Mouse (Mus musculus) gonadal fat pad, adult 2 months (tissue): Measurements from ENCODE around the gene Prkaca. TPM values are rescaled to one million over a fixed set of nuclear protein-coding genes. Genes with fewer than 3 reads are reported as not detected.
"Not testable (repeated sequence)": the region's sequence is repeated elsewhere in the genome, so short reads cannot be mapped to it uniquely, and the experiment has no call there.

Experiments used
- DNase-seq: peaks from one replicate; pipeline ENCODE4 v3.0.0-alpha.2; 2012; ENCODE audit warnings: low read depth
- polyA plus RNA-seq: library from polyadenylated mRNA; depleted of rRNA; stranded (reverse); fragments of >200 nt; gene quantifications from 2 replicates; pipeline ENCODE4 v1.2.3, GENCODE M21; 2012

Prkaca gene
- polyA plus RNA-seq, 1 experiment = 127 TPM

DNA sequence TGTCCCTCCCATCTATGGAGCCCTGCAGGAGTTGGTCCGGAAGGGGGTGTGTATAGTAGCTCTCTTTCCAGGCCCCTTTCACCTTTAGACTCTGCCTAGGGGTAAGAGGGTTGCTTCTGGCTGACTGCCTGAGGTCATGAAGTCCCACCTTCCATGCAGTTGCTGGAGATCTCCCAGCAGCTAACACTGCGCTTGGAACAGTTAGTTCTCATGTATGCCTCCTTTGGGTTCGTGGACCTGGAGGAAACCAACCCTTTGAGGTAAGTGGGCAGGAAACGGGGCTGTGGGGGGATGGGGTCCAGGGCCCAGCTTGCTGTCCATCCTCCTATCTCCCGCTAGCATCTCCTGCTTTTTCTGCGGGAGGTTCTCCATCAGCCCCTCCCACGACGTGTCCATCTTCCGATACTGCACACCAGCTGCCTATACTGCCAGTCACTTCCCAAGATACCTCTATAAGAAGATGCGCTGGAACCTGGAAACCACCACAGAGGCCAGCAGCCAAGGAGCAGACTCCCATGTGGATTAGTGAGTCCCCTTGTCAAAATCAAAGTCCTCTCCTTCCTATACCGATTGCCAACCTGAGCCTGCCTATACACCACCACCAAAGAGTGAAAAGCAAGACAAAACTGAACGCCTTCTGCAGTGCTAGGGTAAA lies 30.3 kb downstream of the Prkaca start:
- DNase-seq = no peak

DNA sequence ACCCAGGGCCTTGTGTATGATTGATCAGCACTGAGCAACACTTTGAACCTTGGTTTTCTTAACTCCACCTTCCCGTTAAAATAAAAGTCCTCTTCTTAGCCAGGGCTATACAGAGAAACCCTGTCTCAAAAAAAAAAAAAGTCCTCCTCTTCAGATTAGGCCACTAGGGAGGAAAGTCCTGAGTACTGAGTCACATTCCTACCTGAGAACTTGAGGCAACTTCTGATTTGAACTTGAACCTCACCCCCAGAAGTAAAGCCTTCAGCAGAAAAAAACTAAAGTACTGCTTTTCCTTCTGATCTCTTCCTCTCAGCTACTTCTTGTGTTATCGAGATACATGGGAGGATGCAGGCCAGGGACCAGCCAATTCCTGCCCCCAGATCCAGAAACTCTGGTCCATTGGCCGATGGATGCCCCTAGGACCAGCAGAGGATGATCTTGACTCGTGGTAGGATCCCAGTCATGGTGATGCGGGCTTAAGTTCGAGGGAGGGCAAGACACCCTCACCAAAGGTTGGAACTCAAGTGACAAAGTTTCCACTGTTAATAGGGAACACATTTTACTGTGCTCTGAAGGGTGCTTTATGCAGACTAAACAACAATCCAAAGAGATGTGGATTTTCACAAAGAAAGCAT lies 30.9 kb downstream of the Prkaca start:
- DNase-seq = no peak

DNA sequence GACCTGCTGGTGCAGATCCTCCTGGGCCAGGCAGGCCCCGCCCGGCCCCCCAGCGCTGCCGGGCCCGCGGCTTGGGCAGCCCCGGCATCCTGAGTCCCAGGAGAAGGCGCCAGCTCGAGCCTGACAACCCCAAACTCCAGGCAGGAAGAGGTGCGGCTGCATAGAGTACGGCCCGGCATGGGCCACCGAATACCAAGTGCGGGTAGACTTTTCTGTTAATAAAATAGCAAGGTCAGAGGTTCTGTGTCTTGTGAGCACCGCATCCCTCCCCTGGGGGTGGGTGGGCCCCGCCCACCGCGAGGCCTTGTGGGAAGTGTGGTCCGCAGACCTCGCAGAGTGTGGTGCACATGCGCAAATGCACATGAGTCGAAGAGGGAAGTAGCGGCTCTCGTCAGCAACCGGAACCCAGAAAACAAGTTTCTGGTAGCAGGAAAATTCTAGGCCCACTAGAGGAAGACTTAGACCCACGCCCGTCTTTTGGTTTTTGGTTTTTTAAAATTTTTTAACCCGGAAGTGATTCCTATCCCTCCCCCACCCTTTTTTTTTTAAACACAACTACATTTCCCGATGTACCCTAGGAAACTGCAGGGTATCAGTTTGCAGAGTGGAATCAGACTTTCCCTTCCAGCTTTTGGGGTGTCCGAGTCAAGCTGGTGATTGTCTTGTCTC lies 31.9 kb downstream of the Prkaca start:
- peak; percentile 54 for DNase-seq

DNA sequence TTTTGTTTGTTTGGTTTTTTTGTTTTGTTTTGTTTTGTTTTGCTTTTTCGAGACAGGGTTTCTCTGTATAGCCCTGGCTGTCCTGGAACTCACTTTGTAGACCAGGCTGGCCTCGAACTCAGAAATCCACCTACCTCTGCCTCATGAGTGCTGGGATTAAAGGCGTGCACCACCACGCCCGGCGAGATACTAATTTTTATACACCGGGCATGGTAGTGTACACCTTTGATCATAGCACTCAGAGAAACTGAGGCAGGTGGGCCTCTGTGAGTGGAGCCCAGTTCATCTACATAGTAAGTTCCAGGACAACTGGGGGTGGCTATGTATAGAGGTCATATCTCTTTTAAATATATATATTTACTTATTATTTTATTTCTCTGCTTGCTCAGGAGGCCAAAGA lies 32.7 kb downstream of the Prkaca start:
- not testable (repeated sequence) for DNase-seq

DNA sequence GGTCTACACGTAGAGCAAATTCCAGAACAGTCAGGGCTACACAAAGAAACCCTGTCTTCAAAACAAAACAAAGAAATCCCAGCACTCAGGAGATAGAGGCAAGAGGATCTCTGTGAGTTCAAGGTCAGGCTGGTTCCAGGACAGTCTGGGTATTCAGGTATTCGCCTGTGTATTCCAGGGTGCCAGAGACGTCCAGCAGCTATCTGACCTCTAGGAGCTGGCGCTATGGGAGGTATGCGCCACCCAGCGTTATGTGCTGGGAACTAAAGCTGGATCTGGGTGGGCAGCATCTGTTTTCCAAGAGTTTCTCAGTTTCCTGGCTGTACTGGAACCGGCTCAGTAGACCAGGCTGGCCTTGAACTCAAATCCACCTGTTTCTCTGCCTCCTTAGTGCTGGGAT lies 35.6 kb downstream of the Prkaca start:
- no peak for DNase-seq

DNA sequence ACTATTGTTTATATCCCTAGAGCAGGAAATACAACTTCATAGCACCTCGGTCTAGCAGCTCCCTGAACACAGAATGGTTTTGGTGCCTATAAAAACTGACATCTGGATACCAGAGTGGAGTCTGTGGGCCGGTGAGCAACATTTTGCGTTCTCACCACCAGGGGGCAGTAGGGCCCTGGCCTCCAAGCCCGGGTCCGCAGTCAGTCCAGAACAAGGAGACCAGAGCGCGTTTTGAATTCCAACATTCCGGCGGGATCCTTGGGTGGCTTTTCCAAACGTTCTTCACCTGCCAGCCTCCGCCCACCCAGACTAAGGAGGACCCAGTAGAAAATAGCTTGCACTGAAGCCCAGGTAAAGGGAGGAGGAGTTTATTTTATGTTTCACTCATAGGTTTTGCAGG lies 37.1 kb downstream of the Prkaca start:
- DNase-seq = no peak

DNA sequence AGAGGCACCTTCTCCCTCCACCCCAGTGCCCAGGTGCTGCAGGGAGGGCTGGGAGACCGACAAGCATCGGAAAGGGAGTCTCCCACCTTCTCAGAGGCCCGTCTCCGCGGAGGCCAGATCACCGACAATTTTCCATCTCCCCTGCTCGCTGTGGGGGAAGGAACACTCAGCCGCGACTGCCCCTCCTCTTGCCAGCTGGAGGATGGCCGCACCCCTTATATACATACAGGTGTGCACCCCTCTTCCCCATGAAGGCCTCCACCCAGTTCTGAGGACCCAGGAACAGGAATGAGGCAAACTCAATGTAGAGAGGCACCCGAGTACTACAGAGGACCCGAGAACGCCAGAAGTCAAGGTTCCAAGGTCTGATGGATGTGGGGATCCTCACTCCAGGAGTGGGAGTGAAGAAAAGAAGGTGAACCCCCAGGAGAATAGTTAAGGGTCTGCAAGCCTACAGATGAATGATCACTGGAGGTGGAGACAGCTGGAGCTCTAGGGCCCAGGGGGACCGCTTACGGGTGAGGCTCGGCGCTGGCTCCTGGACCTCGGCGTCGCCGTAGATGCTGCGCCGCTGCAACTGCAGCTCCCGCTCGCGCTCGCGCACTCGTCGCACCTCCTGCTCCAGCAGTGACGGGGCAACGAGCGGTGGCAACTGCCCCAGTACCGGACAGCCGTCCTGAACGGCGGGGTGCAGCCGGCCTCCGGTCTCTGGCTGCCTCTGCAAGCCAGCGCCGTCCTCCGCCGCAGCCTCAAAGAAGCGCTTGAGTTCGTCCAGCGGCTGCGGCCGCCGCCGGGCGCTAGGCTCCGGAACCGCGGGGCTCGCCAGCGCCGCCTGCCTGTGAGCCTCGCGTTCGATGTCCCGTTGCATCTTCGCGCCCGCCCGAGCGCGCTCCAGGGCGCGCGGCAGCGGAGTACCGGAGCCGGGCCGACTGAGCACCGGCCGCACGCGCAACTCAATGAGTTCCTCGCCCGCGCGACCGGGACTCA lies 38.1 kb downstream of the Prkaca start:
- DNase-seq = no peak

GRCm38 (mm10) chr8:84011705-84012498 lies 39.1 kb downstream of the Prkaca start, which contains the start of gene 2210011C24Rik:
2210011C24Rik (minus strand) TSS chr8:84012171.
- DNase-seq = no peak

DNA sequence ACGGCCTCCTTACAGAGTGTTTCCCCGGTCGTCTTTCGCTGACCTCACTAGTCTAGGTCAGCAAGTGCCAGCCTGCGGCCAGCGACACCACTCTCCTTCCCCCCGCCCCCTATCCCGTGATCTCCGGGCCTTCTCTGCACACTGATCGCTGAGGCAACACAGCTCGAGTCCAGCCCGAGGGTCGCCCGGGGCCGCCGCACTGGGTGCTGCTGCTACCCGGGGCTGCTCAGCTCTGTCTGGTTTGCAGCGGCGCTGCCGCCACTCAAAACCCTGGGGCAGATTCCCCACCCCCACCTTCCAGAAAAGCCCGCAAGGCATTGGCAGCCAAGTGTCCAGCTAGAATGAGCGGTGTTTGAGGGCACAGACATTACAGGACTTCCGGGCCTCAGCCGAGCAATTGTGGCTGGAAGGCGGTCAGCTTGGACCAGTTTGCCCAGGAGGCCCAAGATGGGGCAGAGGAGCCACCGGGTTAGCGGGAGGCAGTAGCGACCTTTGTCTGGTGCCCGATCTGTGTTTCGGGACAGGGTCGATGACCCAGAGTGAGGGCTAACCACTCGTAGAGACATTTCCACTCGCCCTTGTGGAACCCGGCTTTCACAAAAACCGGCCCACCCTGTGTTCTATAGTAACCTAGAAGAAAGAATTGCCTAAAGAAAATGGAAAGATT lies 39.8 kb downstream of the Prkaca start:
- no peak for DNase-seq

DNA sequence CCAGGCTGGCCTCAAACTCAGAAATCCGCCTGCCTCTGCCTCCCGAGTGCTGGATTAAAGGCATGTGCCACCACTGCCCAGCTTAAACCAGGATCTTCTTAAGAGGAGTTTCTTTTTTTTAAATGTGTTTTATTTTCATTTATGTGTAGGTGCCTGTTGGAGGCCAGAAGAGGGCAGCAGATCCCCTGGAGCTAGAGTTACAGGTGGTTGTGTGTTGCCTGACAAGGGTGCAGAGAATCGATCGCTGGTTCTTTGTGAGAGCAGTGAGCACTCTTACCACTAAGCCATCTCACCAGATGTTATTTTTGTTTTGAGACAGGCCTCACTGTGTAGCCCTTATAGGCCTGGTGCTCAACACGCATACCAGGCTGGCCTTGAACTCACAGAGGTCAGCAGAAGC lies 43.0 kb downstream of the Prkaca start:
- DNase-seq = no peak

DNA sequence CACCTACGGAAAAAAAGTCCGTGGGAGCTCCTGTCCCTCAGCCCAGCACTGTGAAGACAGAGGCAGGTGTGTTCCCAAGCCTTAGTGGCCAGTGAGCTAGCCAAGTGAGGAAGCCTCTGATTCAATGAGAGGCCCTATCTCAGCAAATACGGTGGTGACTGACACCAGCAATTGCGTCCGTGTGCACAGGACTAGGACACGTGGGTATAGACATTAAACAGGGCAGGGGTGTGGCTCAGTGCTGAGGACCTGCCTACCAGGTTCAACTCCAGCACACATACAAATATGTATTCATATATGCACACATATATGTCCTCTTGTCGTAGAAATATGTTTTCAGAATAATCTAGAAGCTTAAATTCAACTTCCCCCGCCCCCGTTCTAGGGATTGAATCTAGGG lies 46.9 kb downstream of the Prkaca start:
- DNase-seq = no peak

GRCm38 (mm10) chr8:84021096-84021495 lies 48.3 kb downstream of the Prkaca start, which contains the start of gene Palm3:
Palm3 (plus strand) TSS chr8:84021471.
- no peak for DNase-seq

- DNase-seq = no peak
Measured at GRCm38 (mm10) chr8:84021569-84021968, 48.8 kb downstream of the Prkaca start.

GRCm38 (mm10) chr8:84023085-84023484 lies 50.3 kb downstream of the Prkaca start:
- DNase-seq = no peak

GRCm38 (mm10) chr8:84023631-84024030 lies 50.8 kb downstream of the Prkaca start:
- DNase-seq = no peak

GRCm38 (mm10) chr8:84024171-84024570 lies 51.4 kb downstream of the Prkaca start:
- DNase-seq = no peak

DNA sequence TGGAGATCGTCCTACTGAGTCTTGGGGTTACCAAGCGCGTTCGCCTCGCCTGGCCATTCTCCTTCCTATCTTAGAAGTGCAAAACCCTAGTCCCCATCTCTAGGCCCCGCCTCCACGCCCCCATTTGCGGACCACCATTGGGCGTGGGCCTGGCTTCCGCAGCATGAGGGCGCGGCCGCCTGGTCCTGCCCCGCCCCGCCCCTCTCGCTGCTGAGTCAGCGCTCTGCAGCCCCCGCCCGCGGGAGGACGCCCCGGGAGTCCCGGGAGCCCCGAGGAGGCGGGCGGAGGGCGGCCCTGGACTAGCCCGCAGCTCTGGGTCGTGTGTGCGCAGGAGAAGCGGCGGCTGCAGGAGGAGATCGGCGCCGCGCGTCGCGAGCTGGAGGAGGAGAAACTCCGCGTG lies 53.1 kb downstream of the Prkaca start:
- DNase-seq = no peak

- DNase-seq = no peak
Measured at GRCm38 (mm10) chr8:84027449-84027848, 54.7 kb downstream of the Prkaca start.

- DNase-seq = no peak
Measured at GRCm38 (mm10) chr8:84029272-84029671, 56.5 kb downstream of the Prkaca start.

DNA sequence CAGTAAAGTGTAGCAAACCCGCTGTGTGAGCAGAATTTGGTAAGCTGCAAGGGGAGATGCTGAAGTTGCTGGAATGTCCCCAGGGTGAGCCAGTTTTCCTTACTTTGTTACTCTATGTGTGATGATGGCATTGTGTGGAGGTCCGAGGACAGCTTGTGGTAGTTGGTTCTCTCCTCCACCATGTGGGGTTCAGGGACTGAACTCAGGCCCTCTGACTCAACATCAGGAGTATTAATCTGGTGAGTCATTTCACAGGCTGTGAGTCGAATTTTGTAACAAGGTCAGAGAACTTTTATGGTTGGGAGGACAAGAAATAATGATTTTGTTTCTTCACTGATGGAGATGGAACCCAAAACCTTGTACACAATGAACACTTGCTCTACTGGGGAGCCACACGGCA lies 60.0 kb downstream of the Prkaca start:
- DNase-seq = no peak
